Mouse (Mus musculus) hindbrain, embryonic 12.5 days (tissue): ENCODE results near the gene 4930572O03Rik. TPM values are rescaled to one million over a fixed set of nuclear protein-coding genes. Genes with fewer than 3 reads are reported as not detected.
"Not testable (repeated sequence)": the region's sequence is repeated elsewhere in the genome, so short reads cannot be mapped to it uniquely, and the experiment has no call there.

Experiments
- ATAC-seq: fragments of 200-750 bp; cut with Nextera tagmentation; 2 replicates; pipeline ENCODE4 v1.8.0; 2017; ENCODE audit warnings: moderate TSS enrichment; ENCODE audit not compliant: low FRiP score
- H3K27ac ChIP-seq: fragments of 300-500 bp; sonication (generic); 2 replicates; pipeline ENCODE4 v1.5.1; 2016; ENCODE audit warnings: mild to moderate bottlenecking
- H3K27me3 ChIP-seq: fragments of 300-500 bp; sonication (generic); 2 replicates; pipeline ENCODE4 v1.6.1; 2016; ENCODE audit warnings: mild to moderate bottlenecking
- H3K36me3 ChIP-seq: fragments of 300-500 bp; sonication (generic); 2 replicates; pipeline ENCODE4 v1.6.1; 2016; ENCODE audit warnings: mild to moderate bottlenecking
- H3K4me1 ChIP-seq: fragments of 300-500 bp; sonication (generic); 2 replicates; pipeline ENCODE4 v1.6.1; 2016
- H3K4me2 ChIP-seq: fragments of 300-500 bp; sonication (generic); replicated peaks from 2 replicates; pipeline ENCODE4 v1.6.1; 2016; ENCODE audit warnings: mild to moderate bottlenecking
- H3K4me3 ChIP-seq: fragments of 300-500 bp; sonication (generic); 2 replicates; pipeline ENCODE4 v1.5.1; 2016; ENCODE audit warnings: mild to moderate bottlenecking
- H3K9ac ChIP-seq: fragments of 300-500 bp; sonication (generic); 2 replicates; pipeline ENCODE4 v1.6.1; 2016; ENCODE audit warnings: mild to moderate bottlenecking, moderate library complexity
- H3K9me3 ChIP-seq: fragments of 300-500 bp; sonication (generic); replicated peaks from 2 replicates; pipeline ENCODE4 v1.6.1; 2016; ENCODE audit warnings: mild to moderate bottlenecking
- WGBS: fragments of 180-500 bp; shearing (Covaris S2); methylation state at CpG from one replicate; pipeline ENCODE4 v1.1.7; 2016; 5-methylcytosine and 5-hydroxymethylcytosine counted together
- polyA plus RNA-seq: library from polyadenylated mRNA; unstranded; fragments of >200 nt; fragmentation: Nextera tagmentation; extraction: Ambion mirVana; gene quantifications from 2 replicates; pipeline ENCODE4 v1.2.1, GENCODE M21; 2016

Gene 4930572O03Rik
- polyA plus RNA-seq, 1 experiment from 2014 or later: not detected

DNA sequence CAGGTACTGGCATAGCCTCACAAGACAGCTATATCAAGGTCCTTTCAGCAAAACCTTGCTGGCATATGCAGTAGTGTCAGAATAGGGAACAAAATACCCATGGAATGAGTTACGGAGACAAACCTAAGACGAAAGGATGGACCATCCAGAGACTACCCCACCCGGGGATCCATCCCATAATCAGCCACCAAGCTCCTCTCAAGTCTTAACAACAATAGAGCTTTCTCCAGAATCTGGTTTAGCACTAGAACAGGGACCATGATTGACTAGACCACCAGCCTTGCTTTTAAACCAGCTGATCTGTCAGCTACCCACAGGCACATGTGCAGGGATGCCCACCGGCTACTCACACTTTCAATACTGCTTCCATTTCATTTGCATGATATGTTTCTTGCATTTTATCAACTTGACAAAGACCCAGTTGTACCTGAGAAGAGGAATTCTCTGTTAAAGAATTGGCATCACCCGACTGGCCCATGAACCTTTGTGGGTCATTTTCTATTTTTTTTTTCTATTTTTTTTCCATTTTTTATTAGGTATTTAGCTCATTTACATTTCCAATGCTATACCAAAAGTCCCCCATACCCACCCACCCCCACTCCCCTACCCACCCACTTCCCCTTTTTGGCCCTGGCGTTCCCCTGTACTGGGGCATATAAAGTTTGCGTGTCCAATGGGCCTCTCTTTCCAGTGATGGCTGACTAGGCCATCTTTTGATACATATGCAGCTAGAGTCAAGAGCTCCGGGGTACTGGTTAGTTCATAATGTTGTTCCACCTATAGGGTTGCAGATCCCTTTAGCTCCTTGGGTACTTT lies 17.8 kb upstream of the 4930572O03Rik start:
- H3K4me1 ChIP-seq, H3K27me3 ChIP-seq, H3K9ac ChIP-seq, H3K27ac ChIP-seq, H3K36me3 ChIP-seq, H3K4me3 ChIP-seq, H3K4me2 ChIP-seq: not testable (repeated sequence)
- peaks cover 23% of the 10 kb centered on the region for H3K9me3 ChIP-seq
- WGBS: 94% methylated on average over 5 of the region's 8 CpGs
- peak; percentile 86 for ATAC-seq

DNA sequence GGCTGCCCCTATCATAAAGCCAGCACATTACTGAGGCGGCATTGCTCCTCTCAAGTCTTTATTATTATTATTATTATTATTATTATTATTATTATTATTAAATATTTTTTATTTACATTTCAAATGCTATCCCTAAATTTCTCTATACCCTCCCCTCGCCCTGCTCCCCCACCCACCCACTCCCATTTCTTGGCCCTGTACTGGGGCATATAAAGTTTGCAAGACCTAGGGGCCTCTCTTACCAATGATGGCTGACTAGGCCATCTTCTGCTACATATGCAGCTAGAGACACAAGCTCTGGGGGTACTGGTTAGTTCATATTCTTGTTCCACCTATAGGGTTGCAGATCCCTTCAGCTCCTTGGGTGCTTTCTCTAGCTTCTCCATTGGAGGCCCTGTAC lies 17.1 kb upstream of the 4930572O03Rik start:
- H3K27ac ChIP-seq, H3K4me3 ChIP-seq, H3K36me3 ChIP-seq, H3K4me1 ChIP-seq, ATAC-seq, H3K4me2 ChIP-seq, H3K9ac ChIP-seq, H3K27me3 ChIP-seq: not testable (repeated sequence)
- peaks cover 20% of the 10 kb centered on the region; the same call in 1 of the 2 replicates for H3K9me3 ChIP-seq
- WGBS: 82% methylated on average over 2 of the region's 2 CpGs

DNA sequence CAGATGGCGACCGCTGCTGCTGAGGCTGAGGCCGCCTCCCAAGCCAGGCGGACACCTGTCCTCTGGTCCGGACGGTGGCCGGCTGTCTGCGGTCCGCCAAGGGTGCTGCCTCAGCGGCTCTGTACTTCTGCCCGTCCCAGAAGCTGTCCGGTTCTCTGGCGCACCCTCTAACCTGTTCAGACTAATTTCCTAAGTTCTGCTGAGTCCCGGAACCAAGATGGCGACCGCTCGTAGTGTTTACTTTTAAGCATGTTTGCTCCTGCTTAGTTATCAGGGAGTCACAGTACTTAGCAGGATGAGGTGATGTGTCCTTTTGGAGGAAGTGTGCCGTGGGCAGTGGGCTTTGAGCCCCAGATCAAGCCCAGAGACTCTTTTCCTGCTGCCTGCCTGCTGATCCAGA lies 13.9 kb upstream of the 4930572O03Rik start:
- 92% methylated on average over 17 of the region's 18 CpGs for WGBS
- ATAC-seq: peak; percentile 74
- H3K27ac ChIP-seq, H3K4me1 ChIP-seq, H3K9ac ChIP-seq, H3K27me3 ChIP-seq, H3K4me2 ChIP-seq, H3K4me3 ChIP-seq, H3K36me3 ChIP-seq: not testable (repeated sequence)
- peaks cover 15% of the 10 kb centered on the region; the same call in 1 of the 2 replicates for H3K9me3 ChIP-seq

DNA sequence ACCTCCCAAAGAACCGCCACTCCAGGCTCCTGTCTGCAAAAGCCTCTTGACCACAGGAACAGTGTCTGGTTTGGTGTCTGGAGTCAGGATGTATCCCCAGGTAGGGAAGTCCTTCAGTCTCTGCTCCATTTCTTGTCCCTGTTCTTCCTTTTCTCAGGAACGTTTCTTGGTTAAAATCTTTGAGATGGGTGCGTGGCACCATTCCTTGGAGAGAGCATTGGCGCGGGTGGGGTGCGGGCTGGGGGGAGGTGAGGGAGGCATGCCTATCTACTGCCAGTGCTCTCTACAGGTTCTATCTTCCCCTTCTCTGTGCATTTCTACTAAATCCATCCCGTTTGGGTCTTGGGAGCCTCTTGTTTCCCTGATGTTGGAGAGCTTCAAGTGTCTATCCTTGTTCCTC lies 7.0 kb upstream of the 4930572O03Rik start:
- not testable (repeated sequence) for H3K9ac ChIP-seq, H3K4me1 ChIP-seq, H3K9me3 ChIP-seq, ATAC-seq, H3K36me3 ChIP-seq, H3K27me3 ChIP-seq, H3K4me2 ChIP-seq, H3K4me3 ChIP-seq, H3K27ac ChIP-seq
- 75% methylated on average over 7 of the region's 7 CpGs for WGBS

DNA sequence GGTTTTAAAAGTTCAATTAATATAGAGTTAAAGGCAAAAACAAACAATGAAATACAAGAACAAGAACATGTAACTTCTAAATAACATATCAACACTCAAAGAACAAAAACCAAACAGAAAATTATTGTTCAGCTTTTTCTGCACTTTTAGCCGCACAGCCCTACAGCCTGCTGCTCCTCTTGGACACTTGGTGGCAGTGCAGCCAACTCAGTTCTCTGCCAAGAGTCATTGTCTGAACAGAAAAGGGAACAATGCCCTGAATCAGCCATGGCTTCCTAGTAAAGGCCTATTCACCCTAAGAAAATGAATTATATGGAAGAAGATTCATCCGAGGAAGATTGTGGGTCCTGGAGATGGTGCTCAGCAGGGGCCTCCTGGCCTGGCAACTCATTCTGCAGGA lies 4.5 kb downstream of the 4930572O03Rik start:
- WGBS: 71% methylated on average over 2 of the region's 2 CpGs
- not testable (repeated sequence) for H3K27ac ChIP-seq, H3K4me2 ChIP-seq, ATAC-seq, H3K4me3 ChIP-seq, H3K36me3 ChIP-seq, H3K4me1 ChIP-seq, H3K9ac ChIP-seq, H3K27me3 ChIP-seq, H3K9me3 ChIP-seq

DNA sequence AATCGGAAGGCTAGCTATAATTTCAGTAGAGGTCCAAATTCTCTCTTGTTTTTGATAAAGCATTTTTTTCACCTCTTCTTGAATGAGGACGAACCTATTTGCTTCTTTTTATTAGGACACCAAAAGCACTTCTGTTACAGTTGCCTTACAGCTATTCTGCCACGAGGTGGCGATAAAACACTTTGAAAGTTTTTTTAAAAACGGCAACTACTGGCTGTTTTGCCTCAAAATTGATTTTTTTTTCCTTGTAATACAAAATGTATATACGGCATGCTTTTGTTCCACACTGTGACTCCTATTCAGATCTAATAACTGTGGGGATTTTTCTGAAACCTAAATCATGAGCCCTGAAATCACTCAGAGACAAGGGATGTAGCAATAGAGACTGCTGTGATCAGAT lies 11.2 kb downstream of the 4930572O03Rik start:
- H3K4me2 ChIP-seq: not testable (repeated sequence)
- 34% methylated on average over 6 of the region's 6 CpGs for WGBS

DNA sequence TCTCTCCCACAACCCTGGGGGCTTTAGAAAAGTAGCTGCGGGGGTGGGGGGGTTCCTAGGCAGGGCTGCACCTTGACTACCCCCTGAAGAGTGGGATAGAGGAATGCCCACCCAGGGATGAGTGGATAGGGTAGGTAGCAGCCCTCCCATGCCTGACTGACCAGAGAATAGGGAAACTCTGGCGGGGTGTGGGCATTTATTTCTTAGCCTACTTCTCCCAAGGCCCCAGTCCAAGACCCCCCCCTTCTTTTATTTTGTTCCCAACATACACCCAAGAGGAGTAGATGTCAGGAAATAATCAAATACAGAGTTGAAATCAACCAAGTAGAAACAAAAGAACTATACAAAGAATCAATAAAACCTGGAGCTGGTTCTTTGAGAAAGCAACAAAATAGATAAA lies 19.2 kb downstream of the 4930572O03Rik start:
- not testable (repeated sequence) for ATAC-seq, H3K36me3 ChIP-seq, H3K4me1 ChIP-seq, H3K9ac ChIP-seq, H3K4me2 ChIP-seq, H3K27me3 ChIP-seq, H3K27ac ChIP-seq, H3K4me3 ChIP-seq
- WGBS: 71% methylated on average over 2 of the region's 2 CpGs
- peaks cover 18% of the 10 kb centered on the region for H3K9me3 ChIP-seq

More for the DNA sequence above, 11.2 kb downstream of the 4930572O03Rik start:
- H3K27me3 ChIP-seq, H3K4me3 ChIP-seq, H3K4me1 ChIP-seq, H3K27ac ChIP-seq, H3K9ac ChIP-seq, H3K36me3 ChIP-seq, H3K9me3 ChIP-seq, ATAC-seq: not testable (repeated sequence)

DNA sequence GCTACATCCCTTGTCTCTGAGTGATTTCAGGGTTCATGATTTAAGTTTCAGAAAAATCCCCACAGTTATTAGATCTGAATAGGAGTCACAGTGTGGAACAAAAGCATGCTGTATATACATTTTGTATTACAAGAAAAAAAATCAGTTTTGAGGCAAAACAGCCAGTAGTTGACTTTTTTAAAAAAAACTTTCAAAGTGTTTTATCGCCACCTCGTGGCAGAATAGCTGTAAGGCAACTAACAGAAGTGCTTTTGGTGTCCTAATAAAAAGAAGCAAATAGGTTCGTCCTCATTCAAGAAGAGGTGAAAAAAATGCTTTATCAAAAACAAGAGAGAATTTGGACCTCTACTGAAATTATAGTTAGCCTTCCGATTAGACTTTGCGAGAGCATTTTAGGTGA lies 26.8 kb downstream of the 4930572O03Rik start:
- H3K4me2 ChIP-seq, ATAC-seq, H3K4me1 ChIP-seq, H3K36me3 ChIP-seq, H3K9me3 ChIP-seq, H3K4me3 ChIP-seq, H3K27me3 ChIP-seq, H3K9ac ChIP-seq, H3K27ac ChIP-seq: not testable (repeated sequence)
- WGBS: 35% methylated on average over 5 of the region's 5 CpGs

DNA sequence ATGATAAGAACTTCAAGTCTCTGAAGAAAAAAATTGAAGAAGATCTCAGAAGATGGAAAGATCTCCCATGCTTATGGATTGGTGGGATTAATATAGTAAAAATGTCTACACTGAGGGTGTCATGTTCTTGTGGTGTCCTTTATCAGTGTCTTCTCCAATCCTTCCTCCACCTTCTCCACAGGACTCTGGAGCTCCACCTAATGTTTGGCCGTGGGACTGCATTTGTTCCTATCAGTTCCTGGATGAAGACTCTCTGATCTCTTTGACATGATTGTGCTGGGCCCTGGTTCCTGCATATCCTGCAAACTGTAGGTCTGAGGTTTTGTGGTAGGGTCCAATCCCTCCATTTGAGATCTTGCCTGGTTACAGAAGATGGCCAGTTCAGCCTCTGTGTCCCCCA lies 28.7 kb downstream of the 4930572O03Rik start:
- not testable (repeated sequence) for H3K4me3 ChIP-seq, H3K4me1 ChIP-seq, H3K27me3 ChIP-seq, H3K4me2 ChIP-seq, H3K9ac ChIP-seq, H3K27ac ChIP-seq, H3K36me3 ChIP-seq, H3K9me3 ChIP-seq, ATAC-seq
- 37% methylated on average over 1 of the region's 1 CpGs for WGBS

DNA sequence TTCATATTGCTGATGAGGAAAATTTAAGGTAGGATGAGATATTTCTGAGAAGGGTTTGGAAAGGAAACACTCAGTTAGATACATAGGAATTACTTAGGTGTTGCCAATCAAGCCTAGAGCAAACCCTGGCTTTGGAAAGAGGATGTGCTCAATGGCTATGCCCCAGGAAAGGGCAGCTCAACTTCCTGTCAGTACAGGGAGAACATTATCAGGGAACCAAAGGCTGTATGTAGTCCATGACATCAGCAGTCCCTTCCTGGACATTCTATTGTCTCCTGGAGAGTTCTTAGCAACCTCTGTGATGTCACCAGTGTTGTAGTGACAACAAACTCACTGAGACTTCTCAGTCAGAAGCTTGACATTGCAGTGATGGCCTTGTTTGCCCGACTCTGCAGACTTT lies 38.1 kb downstream of the 4930572O03Rik start, which contains the start of gene Speer4d:
Gene Speer4d (plus strand): TSS at position 301 of the 400 bp plus-strand sequence.
- not testable (repeated sequence) for H3K9ac ChIP-seq, H3K36me3 ChIP-seq, H3K4me2 ChIP-seq, ATAC-seq, H3K4me3 ChIP-seq, H3K4me1 ChIP-seq, H3K27ac ChIP-seq, H3K27me3 ChIP-seq
- peaks cover 10% of the 10 kb centered on the region; the same call in 1 of the 2 replicates for H3K9me3 ChIP-seq
- WGBS: 71% methylated on average over 1 of the region's 1 CpGs

DNA sequence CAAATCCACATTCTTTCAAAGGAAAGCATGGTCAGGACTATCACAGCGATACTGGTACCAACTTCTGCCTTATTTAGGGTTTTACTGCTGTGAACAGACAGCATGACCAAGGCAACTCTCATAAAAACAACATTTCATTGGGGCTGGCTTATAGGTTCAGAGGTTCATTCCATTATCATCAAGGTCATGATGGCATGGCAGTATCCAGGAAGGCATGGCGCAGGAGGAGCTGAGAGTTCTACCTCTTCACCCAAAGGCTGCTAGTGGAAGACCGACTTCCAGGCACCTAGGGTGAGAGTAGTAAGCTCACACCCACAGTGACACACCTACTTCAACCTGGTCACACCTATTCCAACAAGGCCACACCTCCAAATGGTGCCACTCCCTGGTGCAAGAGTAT lies 40.7 kb downstream of the 4930572O03Rik start:
- H3K27me3 ChIP-seq, ATAC-seq, H3K27ac ChIP-seq, H3K9ac ChIP-seq, H3K36me3 ChIP-seq, H3K4me1 ChIP-seq, H3K4me2 ChIP-seq, H3K4me3 ChIP-seq: not testable (repeated sequence)
- WGBS: 81% methylated on average over 3 of the region's 3 CpGs
- peaks cover 15% of the 10 kb centered on the region; the same call in 1 of the 2 replicates for H3K9me3 ChIP-seq

DNA sequence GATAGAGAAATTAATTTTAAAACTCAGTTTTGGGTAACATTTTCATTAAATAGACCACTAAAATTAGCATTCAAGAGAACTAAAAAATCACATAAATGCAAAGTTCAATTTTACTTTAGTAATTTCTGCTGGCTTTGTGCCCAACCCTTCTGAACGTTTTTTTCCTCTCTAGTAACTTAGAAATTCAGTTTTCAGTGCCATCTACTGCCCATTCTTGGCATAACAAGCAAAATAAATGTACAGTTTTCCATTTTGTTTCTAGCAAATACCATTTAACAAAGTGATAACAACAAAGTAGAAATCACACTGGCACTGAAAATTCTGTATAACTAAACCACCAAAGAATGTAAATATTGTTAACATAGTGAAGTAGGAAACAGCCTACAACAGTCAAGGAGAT lies 46.2 kb downstream of the 4930572O03Rik start:
- not testable (repeated sequence) for H3K9ac ChIP-seq, H3K36me3 ChIP-seq, H3K4me2 ChIP-seq, H3K4me1 ChIP-seq, H3K27me3 ChIP-seq, ATAC-seq, H3K27ac ChIP-seq, H3K4me3 ChIP-seq
- H3K9me3 ChIP-seq: peaks cover 17% of the 10 kb centered on the region
- WGBS: 3% methylated on average over 1 of the region's 1 CpGs

DNA sequence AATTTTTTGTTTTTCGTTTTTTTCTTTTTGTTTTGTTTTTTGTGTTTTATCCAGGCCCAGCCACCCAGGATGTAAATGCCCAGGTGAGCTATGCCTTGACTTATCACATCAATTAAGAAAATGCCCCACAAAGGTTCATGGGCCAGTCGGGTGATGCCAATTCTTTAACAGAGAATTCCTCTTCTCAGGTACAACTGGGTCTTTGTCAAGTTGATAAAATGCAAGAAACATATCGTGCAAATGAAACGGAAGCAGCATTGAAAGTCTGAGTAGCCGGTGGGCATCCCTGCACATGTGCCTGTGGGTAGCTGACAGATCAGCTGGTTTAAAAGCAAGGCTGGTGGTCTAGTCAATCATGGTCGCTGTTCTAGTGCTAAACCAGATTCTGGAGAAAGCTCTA lies 50.2 kb downstream of the 4930572O03Rik start:
- not testable (repeated sequence) for H3K4me1 ChIP-seq, H3K4me2 ChIP-seq, H3K27me3 ChIP-seq, H3K9ac ChIP-seq, H3K4me3 ChIP-seq, H3K27ac ChIP-seq, H3K36me3 ChIP-seq
- H3K9me3 ChIP-seq: peaks cover 27% of the 10 kb centered on the region
- peak; percentile 85 for ATAC-seq
- WGBS: 67% methylated on average over 6 of the region's 6 CpGs
